Mouse (Mus musculus): ENCODE measurements at regions not wholly inside any gene's neighbourhood (a gene's known extent, or its start where the extent isn't known, plus 50 kb on each side); places are given as distances from the start of the nearest gene placed in this dataset.
A peak's percentile ranks its signal among the peaks of the same experiment; 100 is the strongest.

- Histone ChIP-seq H3K9ac (replicated peaks) (no peak overlapping the region), H3K4me2 (ENCODE audit: low read depth) (no peak overlapping the region), H3K4me1 (replicated peaks; ENCODE audit: control insufficient read depth in 2 of 2, insufficient read depth in 2 of 2, low read length in 1 of 2) (no peaks in the 10 kb centered on the region), H3K27ac (no peak overlapping the region), H3K9me3 (ENCODE audit: control insufficient read depth, low read length) (no peaks in the 10 kb centered on the region), H3K4me3 (ENCODE audit: insufficient read depth in 1 of 2, low read depth in 2 of 2, low read length in 2 of 2) (no peak overlapping the region), H3K27me3 (ENCODE audit: control insufficient read depth, insufficient read depth, low read length) (no peaks in the 10 kb centered on the region), H3K36me3 (replicated peaks; ENCODE audit: control insufficient read depth, insufficient read depth, low read depth) (no peaks in the 10 kb centered on the region)
- 74% methylated on average over 4 of the region's 4 CpGs for WGBS (ENCODE audit: insufficient replicate concordance)
- ATAC-seq (ENCODE audit: insufficient read depth), result no peak
- TF ChIP-seq CTCF (IDR thresholded peaks at IDR 0.05; ENCODE audit: low read depth) (no peak), EP300 (IDR thresholded peaks at IDR 0.05; ENCODE audit: low read depth) (no peak)
- no peak for DNase-seq (ENCODE audit: low read depth in 3 of 3, low spot score in 3 of 3)
Measured at GRCm38 (mm10) chr13:111014142-111014541, 240.7 kb upstream of the Actbl2 start.

GRCm38 (mm10) chr13:111030111-111030510 lies 224.7 kb upstream of the Actbl2 start:
- no peak for DNase-seq (ENCODE audit: low read depth in 3 of 3, low spot score in 3 of 3)
- Histone ChIP-seq H3K9ac (replicated peaks) (no peak overlapping the region), H3K27ac (no peak overlapping the region), H3K27me3 (ENCODE audit: control insufficient read depth, insufficient read depth, low read length) (no peaks in the 10 kb centered on the region), H3K9me3 (ENCODE audit: control insufficient read depth, low read length) (no peaks in the 10 kb centered on the region), H3K4me1 (replicated peaks; ENCODE audit: control insufficient read depth in 2 of 2, insufficient read depth in 2 of 2, low read length in 1 of 2) (no peaks in the 10 kb centered on the region), H3K36me3 (replicated peaks; ENCODE audit: control insufficient read depth, insufficient read depth, low read depth) (no peaks in the 10 kb centered on the region), H3K4me2 (ENCODE audit: low read depth) (no peak overlapping the region), H3K4me3 (ENCODE audit: insufficient read depth in 1 of 2, low read depth in 2 of 2, low read length in 2 of 2) (no peak overlapping the region)
- TF ChIP-seq EP300 (IDR thresholded peaks at IDR 0.05; ENCODE audit: low read depth), result no peak
- TF ChIP-seq CTCF (IDR thresholded peaks at IDR 0.05; ENCODE audit: low read depth), result no peak
- 32% methylated on average over 2 of the region's 2 CpGs for WGBS (ENCODE audit: insufficient replicate concordance)
- ATAC-seq (ENCODE audit: insufficient read depth), result no peak

DNA sequence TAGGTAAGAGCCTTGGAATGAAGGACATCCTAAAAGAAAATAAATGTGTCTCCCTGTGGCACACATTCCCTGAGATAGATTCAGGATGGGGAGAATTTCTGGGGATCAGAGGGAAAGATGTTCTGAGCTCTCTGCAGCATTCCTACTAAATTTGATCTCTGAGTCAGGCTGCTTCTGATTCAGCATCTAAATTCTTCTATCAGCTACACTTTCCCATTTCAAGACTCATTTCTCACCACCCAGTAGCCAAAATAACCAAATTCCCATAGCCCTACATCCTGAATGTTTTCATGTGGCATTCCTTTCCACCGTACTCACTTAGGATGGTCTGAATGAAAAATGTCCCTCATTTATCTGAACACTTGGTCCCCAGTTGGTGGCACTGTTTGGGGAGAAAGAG lies 223.2 kb upstream of the Actbl2 start:
- Histone ChIP-seq H3K4me1 (replicated peaks; ENCODE audit: control insufficient read depth in 2 of 2, insufficient read depth in 2 of 2, low read length in 1 of 2) (no peaks in the 10 kb centered on the region), H3K4me2 (ENCODE audit: low read depth) (no peak overlapping the region), H3K9me3 (ENCODE audit: control insufficient read depth, low read length) (no peaks in the 10 kb centered on the region), H3K9ac (replicated peaks) (no peak overlapping the region), H3K4me3 (ENCODE audit: insufficient read depth in 1 of 2, low read depth in 2 of 2, low read length in 2 of 2) (no peak overlapping the region), H3K27ac (no peak overlapping the region), H3K27me3 (ENCODE audit: control insufficient read depth, insufficient read depth, low read length) (no peaks in the 10 kb centered on the region), H3K36me3 (replicated peaks; ENCODE audit: control insufficient read depth, insufficient read depth, low read depth) (no peaks in the 10 kb centered on the region)
- WGBS (ENCODE audit: insufficient replicate concordance), result 88% methylated on average over 1 of the region's 1 CpGs
- no peak for DNase-seq (ENCODE audit: low read depth in 3 of 3, low spot score in 3 of 3)
- TF ChIP-seq CTCF (IDR thresholded peaks at IDR 0.05; ENCODE audit: low read depth), result no peak
- no peak for TF ChIP-seq EP300 (IDR thresholded peaks at IDR 0.05; ENCODE audit: low read depth)
- ATAC-seq (ENCODE audit: insufficient read depth), result no peak

DNA sequence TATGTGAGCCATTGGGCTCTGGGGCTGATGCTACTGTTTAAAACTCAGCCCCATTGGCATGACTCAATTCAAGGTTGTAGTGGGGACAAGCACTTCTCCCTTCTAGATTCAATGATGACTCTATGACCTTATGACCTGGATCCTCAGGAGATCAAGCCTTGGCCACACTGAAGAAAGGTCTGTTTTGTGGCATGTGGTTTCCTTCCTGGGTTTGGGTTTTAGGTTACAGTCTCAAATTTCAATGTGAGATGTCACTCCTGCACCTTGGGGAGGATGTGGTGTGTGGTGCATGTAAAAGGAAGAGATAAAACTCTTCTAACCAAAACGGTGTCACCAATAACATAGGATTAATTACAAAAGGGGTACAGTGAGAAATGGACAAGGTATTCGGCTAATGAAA lies 211.2 kb upstream of the Actbl2 start:
- no peak overlapping the region for H3K4me2 ChIP-seq (ENCODE audit: low read depth)
- TF ChIP-seq EP300 (IDR thresholded peaks at IDR 0.05; ENCODE audit: low read depth) (no peak), CTCF (IDR thresholded peaks at IDR 0.05; ENCODE audit: low read depth) (no peak)
- no peak overlapping the region for H3K9ac ChIP-seq (replicated peaks)
- peaks cover 0 to 6% of the 10 kb centered on the region in 2 experiments; a peak in 2 of 4 replicates for H3K4me1 ChIP-seq (replicated peaks; ENCODE audit: control insufficient read depth in 2 of 2, insufficient read depth in 2 of 2, low read length in 1 of 2)
- ATAC-seq (ENCODE audit: insufficient read depth), result no peak
- DNase-seq (ENCODE audit: low read depth in 3 of 3, low spot score in 3 of 3), result no peak
- no peak overlapping the region for H3K4me3 ChIP-seq (ENCODE audit: insufficient read depth in 1 of 2, low read depth in 2 of 2, low read length in 2 of 2)
- no peaks in the 10 kb centered on the region for H3K27me3 ChIP-seq (ENCODE audit: control insufficient read depth, insufficient read depth, low read length)
- no peaks in the 10 kb centered on the region for H3K36me3 ChIP-seq (replicated peaks; ENCODE audit: control insufficient read depth, insufficient read depth, low read depth)
- H3K27ac ChIP-seq, result no peak overlapping the region
- 9% methylated on average over 2 of the region's 2 CpGs for WGBS (ENCODE audit: insufficient replicate concordance)
- H3K9me3 ChIP-seq (ENCODE audit: control insufficient read depth, low read length), result no peaks in the 10 kb centered on the region

DNA sequence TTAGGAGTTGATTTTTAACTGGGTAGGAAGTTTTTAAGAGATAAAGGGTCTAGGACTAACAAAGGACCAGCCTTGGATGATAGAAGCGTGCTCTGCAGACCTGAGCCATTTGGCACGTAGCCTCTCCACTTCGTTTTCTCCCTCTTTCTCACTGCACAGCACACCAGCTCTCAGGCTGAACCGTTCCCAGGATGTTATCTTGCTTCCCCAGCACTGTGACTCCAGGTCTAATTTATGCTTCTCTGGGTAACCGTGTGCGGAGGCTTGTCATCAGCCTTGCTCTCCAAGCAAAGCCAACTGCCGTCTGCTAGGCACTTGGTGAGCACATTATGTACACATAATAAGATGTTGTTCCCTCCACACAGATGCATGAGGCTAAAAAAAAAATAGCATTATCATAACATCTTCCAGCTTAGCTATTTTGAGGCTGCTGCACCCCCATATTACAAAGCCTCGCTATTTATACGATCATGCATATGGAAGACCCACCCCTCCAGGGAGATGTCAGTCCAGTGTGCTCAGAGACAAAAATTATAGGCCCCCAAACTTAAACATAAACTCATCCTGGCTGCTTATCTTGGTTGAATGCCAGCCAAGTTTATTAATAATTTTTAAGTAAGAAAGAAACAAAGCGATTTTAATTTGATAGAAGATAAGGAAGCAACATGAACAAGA lies 210.3 kb upstream of the Actbl2 start:
- no peaks in the 10 kb centered on the region for H3K27me3 ChIP-seq (ENCODE audit: control insufficient read depth, insufficient read depth, low read length)
- H3K27ac ChIP-seq, result no peak overlapping the region
- no peak overlapping the region for H3K4me2 ChIP-seq (ENCODE audit: low read depth)
- WGBS (ENCODE audit: insufficient replicate concordance), result 11% methylated on average over 10 of the region's 10 CpGs
- no peaks in the 10 kb centered on the region for H3K9me3 ChIP-seq (ENCODE audit: control insufficient read depth, low read length)
- H3K36me3 ChIP-seq (replicated peaks; ENCODE audit: control insufficient read depth, insufficient read depth, low read depth), result no peaks in the 10 kb centered on the region
- DNase-seq (ENCODE audit: low read depth in 3 of 3, low spot score in 3 of 3) (no peak), ATAC-seq (ENCODE audit: insufficient read depth) (peak; percentile 41; the same call in 1 of the 2 replicates)
- TF ChIP-seq EP300 (IDR thresholded peaks at IDR 0.05; ENCODE audit: low read depth) (no peak), CTCF (IDR thresholded peaks at IDR 0.05; ENCODE audit: low read depth) (no peak)
- H3K4me1 ChIP-seq (replicated peaks; ENCODE audit: control insufficient read depth in 2 of 2, insufficient read depth in 2 of 2, low read length in 1 of 2), result peaks cover 0 to 6% of the 10 kb centered on the region in 2 experiments; a peak in 2 of 4 replicates
- H3K9ac ChIP-seq (replicated peaks), result no peak overlapping the region
- H3K4me3 ChIP-seq (ENCODE audit: insufficient read depth in 1 of 2, low read depth in 2 of 2, low read length in 2 of 2), result no peak overlapping the region
